Mouse (Mus musculus): ENCODE results near the gene Rassf1.

GRCm38 (mm10) chr9:107601275-107601674 is 49.9 kb downstream of the Rassf1 start:
- no peak for TF ChIP-seq POLR2A (IDR thresholded peaks at IDR 0.05; ENCODE audit: control insufficient read depth, low read depth, low read length)
- no peak for TF ChIP-seq CTCF (IDR thresholded peaks at IDR 0.05; ENCODE audit: control insufficient read depth, insufficient read depth, insufficient replicate concordance, low read depth, low read length)

Measured in testis, adult 2 months (tissue).